Mouse (Mus musculus) forebrain, embryonic 14.5 days (tissue): ENCODE measurements around the gene Serpinb3a. TPM values are rescaled to one million over a fixed set of nuclear protein-coding genes. Genes with fewer than 3 reads are reported as not detected.
"Not testable (repeated sequence)": the region's sequence is repeated elsewhere in the genome, so short reads cannot be mapped to it uniquely, and the experiment has no call there.

Experiments
- ATAC-seq: fragments of 200-750 bp; cut with Nextera tagmentation; 2 replicates; pipeline ENCODE4 v1.8.0; 2017; ENCODE audit warnings: mild to moderate bottlenecking, moderate library complexity
- DNase-seq: peaks from one replicate; pipeline ENCODE4 v3.0.0-alpha.2; 2015; ENCODE audit warnings: low spot score
- H3K27ac ChIP-seq: fragments of 300-500 bp; sonication (generic); 2 replicates; pipeline ENCODE4 v1.5.1; 2014; ENCODE audit warnings: low read depth, mild to moderate bottlenecking, control low read depth, low read length, moderate library complexity
- H3K27me3 ChIP-seq: fragments of 300-500 bp; sonication (generic); replicated peaks from 2 replicates; pipeline ENCODE4 v1.6.1; 2014; ENCODE audit warnings: low read length, control low read depth, mixed read lengths; ENCODE audit not compliant: control insufficient read depth, insufficient read depth
- H3K36me3 ChIP-seq: fragments of 300-500 bp; sonication (generic); 2 replicates; pipeline ENCODE4 v1.6.1; 2014; ENCODE audit warnings: low read length, control low read depth; ENCODE audit not compliant: control insufficient read depth, insufficient read depth
- H3K4me1 ChIP-seq: fragments of 300-500 bp; sonication (generic); 2 replicates; pipeline ENCODE4 v1.6.1; 2014; ENCODE audit warnings: antibody characterized with exemption, low read length, control low read depth; ENCODE audit not compliant: control insufficient read depth, insufficient read depth
- H3K4me2 ChIP-seq: fragments of 300-500 bp; sonication (generic); 2 replicates; pipeline ENCODE4 v1.6.1; 2014; ENCODE audit warnings: mild to moderate bottlenecking, control low read depth, low read length
- H3K4me3 ChIP-seq: fragments of 300-500 bp; sonication (generic); 2 replicates; pipeline ENCODE4 v1.5.1; 2014; ENCODE audit warnings: low read depth, low read length, control low read depth
- H3K9ac ChIP-seq: fragments of 300-500 bp; sonication (generic); 2 replicates; pipeline ENCODE4 v1.6.1; 2014; ENCODE audit warnings: mild to moderate bottlenecking, low read length, control low read depth, moderate library complexity
- H3K9me3 ChIP-seq: fragments of 300-500 bp; sonication (generic); replicated peaks from 2 replicates; pipeline ENCODE4 v1.6.1; 2016; ENCODE audit warnings: low read length, control low read depth, mixed read lengths; ENCODE audit not compliant: control insufficient read depth
- WGBS: fragments of 180-500 bp; shearing (Covaris S2); extraction: QIAGEN DNeasy Blood & Tissue Kit; methylation state at CpG from one replicate; pipeline ENCODE4 v1.1.7; 2014; 5-methylcytosine and 5-hydroxymethylcytosine counted together
- polyA plus RNA-seq: library from polyadenylated mRNA; unstranded; fragments of >200 nt; fragmentation: Nextera tagmentation; extraction: Ambion mirVana; gene quantifications from 2 replicates; pipeline ENCODE4 v1.2.1, GENCODE M21; 2014

The Serpinb3a gene
- polyA plus RNA-seq: not detected in 2 replicates

DNA sequence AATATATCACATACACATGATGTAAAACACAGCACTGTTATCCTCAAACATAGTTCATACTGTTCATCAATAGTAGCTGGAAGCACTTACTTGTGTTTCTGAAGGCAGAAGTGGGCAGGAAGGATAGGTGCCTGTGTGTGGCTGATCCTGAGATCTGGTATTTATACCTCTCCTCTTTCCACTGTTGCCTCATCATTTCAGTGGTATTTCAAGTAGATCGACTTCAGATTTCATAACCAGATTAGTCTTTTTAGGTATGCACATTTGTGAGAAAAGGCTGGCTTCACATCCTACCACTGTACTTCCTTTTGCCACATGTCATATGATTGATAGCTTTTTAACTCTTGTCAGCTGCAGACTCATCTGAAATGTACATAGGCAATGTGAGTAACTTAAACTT lies at the start of gene Serpinb3a:
TSS of gene Serpinb3a (minus strand) at position 101 of the 400 bp plus-strand sequence.
- Histone ChIP-seq H3K9me3 (no peaks in the 10 kb centered on the region), H3K9ac (no peak within 1 kb of the TSS), H3K27me3 (no peaks in the 10 kb centered on the region), H3K4me2 (no peak within 1 kb of the TSS), H3K27ac (no peak within 1 kb of the TSS), H3K4me1 (no peaks in the 10 kb centered on the region), H3K36me3 (no peaks in the 10 kb centered on the region), H3K4me3 (no peak within 1 kb of the TSS)
- 93% methylated on average over 1 of the region's 1 CpGs for WGBS
- no peak for ATAC-seq
- DNase-seq: no peak

GRCm38 (mm10) chr1:107098417-107098816 lies 46.3 kb upstream of the Serpinb3a start:
- Histone ChIP-seq H3K36me3 (no peaks in the 10 kb centered on the region), H3K4me1 (no peaks in the 10 kb centered on the region), H3K27me3 (no peaks in the 10 kb centered on the region), H3K9me3 (no peaks in the 10 kb centered on the region), H3K4me2 (no peak overlapping the region), H3K9ac (no peak overlapping the region), H3K4me3 (no peak overlapping the region), H3K27ac (no peak overlapping the region)
- ATAC-seq: no peak
- DNase-seq: no peak
- WGBS: 91% methylated on average over 2 of the region's 2 CpGs

DNA sequence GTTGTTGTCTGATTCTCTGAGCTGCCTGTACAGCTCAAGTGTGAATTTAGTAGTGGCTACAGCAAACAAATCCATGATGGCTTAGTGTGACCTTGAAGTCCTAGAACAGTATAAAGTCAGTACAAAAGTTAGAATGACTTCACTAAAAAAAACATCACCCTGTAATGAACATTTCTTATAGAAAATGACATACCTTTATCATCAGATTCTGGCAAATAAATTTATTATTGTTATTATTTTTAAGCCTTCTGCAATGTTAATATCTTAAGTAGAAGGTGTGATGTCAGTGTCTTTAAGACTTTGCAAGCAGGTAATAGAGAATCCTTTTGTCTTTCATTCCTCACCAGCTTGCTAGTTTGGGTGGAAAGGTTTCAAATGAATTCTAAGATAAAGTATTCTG lies 31.3 kb upstream of the Serpinb3a start, which contains the start of gene Serpinb3d:
TSS of gene Serpinb3d (minus strand) at position 101 of the 400 bp plus-strand sequence.
- H3K36me3 ChIP-seq: no peaks in the 10 kb centered on the region
- no peak within 1 kb of the TSS for H3K27ac ChIP-seq
- no peaks in the 10 kb centered on the region for H3K9me3 ChIP-seq
- no peak for DNase-seq
- H3K27me3 ChIP-seq: no peaks in the 10 kb centered on the region
- no peak within 1 kb of the TSS for H3K4me3 ChIP-seq
- no peaks in the 10 kb centered on the region for H3K4me1 ChIP-seq
- no peak for ATAC-seq
- no peak within 1 kb of the TSS for H3K4me2 ChIP-seq
- no peak within 1 kb of the TSS for H3K9ac ChIP-seq

DNA sequence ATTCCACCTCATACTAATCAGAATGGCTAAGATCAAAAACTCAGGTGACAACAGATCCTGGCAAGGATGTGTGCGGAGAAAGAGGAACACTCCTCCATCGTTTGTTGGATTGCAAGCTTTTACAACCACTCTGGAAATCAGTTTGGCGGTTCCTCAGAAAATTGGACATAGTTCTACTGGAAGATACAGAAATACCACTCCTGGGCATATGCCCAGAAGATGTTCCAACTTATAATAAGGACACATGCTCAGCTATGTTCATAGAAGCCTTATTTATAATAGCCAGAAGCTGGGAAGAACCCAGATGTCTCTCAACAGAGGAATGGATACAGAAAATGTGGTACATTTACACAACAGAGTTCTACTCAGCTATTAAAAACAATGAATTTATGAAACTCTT lies 17.9 kb downstream of the Serpinb3a start:
- not testable (repeated sequence) for DNase-seq, H3K4me3 ChIP-seq, H3K4me1 ChIP-seq, H3K4me2 ChIP-seq, H3K27ac ChIP-seq, H3K27me3 ChIP-seq, ATAC-seq, H3K9ac ChIP-seq, H3K36me3 ChIP-seq, H3K9me3 ChIP-seq
- WGBS: 92% methylated on average over 3 of the region's 3 CpGs

DNA sequence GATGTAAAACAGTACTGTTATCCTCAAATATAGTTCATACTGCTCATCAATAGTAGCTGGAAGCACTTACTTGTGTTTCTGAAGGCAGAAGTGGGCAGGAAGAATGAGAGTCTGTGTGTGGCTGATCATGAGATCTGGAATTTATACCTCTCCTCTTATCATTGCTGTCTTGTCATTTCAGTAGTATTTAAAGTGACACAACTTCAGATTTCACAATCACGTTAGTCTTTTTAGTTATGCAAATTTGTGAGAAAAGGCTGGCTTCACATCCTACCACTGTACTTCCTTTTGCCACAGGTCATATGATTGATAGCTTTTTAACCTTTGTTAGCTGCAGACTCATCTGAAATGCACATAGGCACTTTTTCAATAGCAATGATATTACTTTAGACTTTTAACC lies 26.2 kb downstream of the Serpinb3a start:
- Histone ChIP-seq H3K36me3 (no peaks in the 10 kb centered on the region), H3K27ac (no peak overlapping the region), H3K27me3 (no peaks in the 10 kb centered on the region), H3K9me3 (no peaks in the 10 kb centered on the region), H3K9ac (no peak overlapping the region), H3K4me3 (no peak overlapping the region), H3K4me1 (no peaks in the 10 kb centered on the region), H3K4me2 (no peak overlapping the region)
- no peak for DNase-seq
- no peak for ATAC-seq
- 80% methylated on average over 1 of the region's 1 CpGs for WGBS

DNA sequence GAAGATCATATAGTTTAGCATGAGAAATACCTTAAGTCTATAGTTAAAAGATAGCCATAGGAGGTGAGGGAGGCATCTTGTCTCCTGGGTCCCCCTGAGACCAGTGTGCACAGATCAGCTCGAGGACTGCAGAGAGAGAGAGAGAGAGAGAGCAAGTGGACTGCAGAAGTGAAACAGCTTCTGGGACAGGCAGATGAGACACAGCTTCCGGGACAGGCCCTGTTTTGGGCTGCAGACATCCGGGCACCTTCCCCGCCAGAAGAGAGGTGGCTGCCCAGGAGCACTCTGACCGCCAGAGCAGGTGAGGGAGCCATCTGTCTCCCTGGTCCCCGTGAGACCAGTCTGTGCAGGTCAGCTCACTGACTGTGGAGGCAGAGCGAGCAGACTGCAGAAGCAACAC lies 36.9 kb downstream of the Serpinb3a start:
- Histone ChIP-seq H3K9ac (no peak overlapping the region), H3K4me2 (no peak overlapping the region), H3K27ac (no peak overlapping the region), H3K36me3 (no peaks in the 10 kb centered on the region), H3K27me3 (no peaks in the 10 kb centered on the region), H3K9me3 (no peaks in the 10 kb centered on the region), H3K4me3 (no peak overlapping the region), H3K4me1 (no peaks in the 10 kb centered on the region)
- WGBS: 86% methylated on average over 7 of the region's 7 CpGs
- DNase-seq (no peak), ATAC-seq (no peak)

GRCm38 (mm10) chr1:107014530-107014929 lies 37.6 kb downstream of the Serpinb3a start:
- H3K9ac ChIP-seq: no peak overlapping the region
- no peaks in the 10 kb centered on the region for H3K27me3 ChIP-seq
- H3K4me1 ChIP-seq: no peaks in the 10 kb centered on the region
- 52% methylated on average over 2 of the region's 2 CpGs for WGBS
- no peaks in the 10 kb centered on the region for H3K9me3 ChIP-seq
- no peaks in the 10 kb centered on the region for H3K36me3 ChIP-seq
- DNase-seq (peak; percentile 43), ATAC-seq (peak; percentile 40; the same call in 1 of the 2 replicates)
- H3K4me2 ChIP-seq: no peak overlapping the region
- no peak overlapping the region for H3K4me3 ChIP-seq
- H3K27ac ChIP-seq: no peak overlapping the region

DNA sequence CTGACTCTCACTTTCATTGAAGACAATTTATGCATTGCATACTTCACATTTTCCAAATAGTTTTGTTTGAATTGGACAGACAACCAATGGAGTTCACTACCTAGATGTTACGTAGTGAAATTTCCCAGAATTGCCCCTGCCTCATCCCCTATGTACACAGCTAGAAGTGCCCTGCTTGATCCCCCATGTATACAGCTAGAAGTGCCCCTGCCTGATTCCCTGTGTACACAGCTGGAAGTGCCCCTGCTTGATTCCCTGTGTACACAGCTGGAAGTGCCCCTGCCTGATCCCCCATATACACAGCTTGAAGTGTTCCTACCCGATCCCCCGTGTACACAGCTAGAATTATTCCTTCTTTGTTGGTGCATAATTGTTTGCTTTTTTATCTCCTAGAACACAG lies 45.8 kb downstream of the Serpinb3a start:
- Histone ChIP-seq H3K9ac (no peak overlapping the region), H3K27ac (no peak overlapping the region), H3K4me2 (no peak overlapping the region), H3K27me3 (no peaks in the 10 kb centered on the region), H3K36me3 (no peaks in the 10 kb centered on the region), H3K4me1 (no peaks in the 10 kb centered on the region), H3K4me3 (no peak overlapping the region), H3K9me3 (no peaks in the 10 kb centered on the region)
- no peak for ATAC-seq
- DNase-seq: no peak
- WGBS: 84% methylated on average over 3 of the region's 3 CpGs

DNA sequence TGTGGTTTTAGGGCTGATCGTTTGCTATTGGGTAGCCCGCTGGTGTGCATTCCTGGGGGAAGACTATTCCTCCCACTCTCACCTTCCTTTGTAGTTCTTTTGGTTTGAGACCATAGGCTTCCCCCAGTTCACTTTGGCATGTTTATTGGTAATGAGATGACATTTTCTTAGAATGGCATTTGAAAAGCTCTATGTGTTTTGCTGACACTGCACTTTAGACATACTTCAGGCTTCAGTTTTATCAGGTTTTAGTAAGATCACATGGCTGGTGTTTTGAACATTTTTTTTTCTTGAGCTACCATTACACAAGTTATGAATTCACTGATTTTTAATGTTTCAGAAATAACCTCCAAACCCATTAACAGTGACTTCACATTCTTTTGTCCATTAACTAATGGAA lies 50.3 kb downstream of the Serpinb3a start:
- no peaks in the 10 kb centered on the region for H3K36me3 ChIP-seq
- H3K4me1 ChIP-seq: no peaks in the 10 kb centered on the region
- no peaks in the 10 kb centered on the region for H3K9me3 ChIP-seq
- no peak overlapping the region for H3K9ac ChIP-seq
- ATAC-seq (no peak), DNase-seq (no peak)
- no peaks in the 10 kb centered on the region for H3K27me3 ChIP-seq
- H3K4me2 ChIP-seq: no peak overlapping the region
- 80% methylated on average over 2 of the region's 2 CpGs for WGBS
- H3K27ac ChIP-seq: no peak overlapping the region
- no peak overlapping the region for H3K4me3 ChIP-seq
